Mouse (Mus musculus): ENCODE results near the gene Rph3al. TPM values are rescaled to one million over a fixed set of nuclear protein-coding genes. Genes with fewer than 3 reads are reported as not detected.

Gene Rph3al
- polyA plus RNA-seq, 1 experiment, result 2.8 TPM

DNA sequence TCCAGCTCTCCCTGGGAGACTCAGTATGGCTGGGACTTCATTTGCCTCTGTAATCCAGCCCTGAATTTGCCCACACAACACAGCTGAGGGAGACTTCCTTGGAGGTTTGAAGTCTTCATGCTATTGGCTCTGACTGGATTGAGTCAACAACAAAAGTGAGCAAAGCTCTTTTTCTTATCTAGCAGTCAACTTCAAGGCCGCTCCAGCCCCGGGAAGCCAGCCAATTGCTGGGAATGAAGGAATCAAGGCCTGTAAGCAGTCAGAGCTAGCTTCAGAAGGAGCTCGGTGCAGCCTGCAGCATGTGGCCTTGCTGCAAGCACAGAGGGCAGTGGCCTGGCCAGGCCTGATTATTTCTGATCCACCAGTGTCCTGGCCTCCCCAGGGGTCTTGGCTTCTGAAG is 126.3 kb downstream of the Rph3al start:
- peak; percentile 51 for DNase-seq (ENCODE audit: low spot score)

DNA sequence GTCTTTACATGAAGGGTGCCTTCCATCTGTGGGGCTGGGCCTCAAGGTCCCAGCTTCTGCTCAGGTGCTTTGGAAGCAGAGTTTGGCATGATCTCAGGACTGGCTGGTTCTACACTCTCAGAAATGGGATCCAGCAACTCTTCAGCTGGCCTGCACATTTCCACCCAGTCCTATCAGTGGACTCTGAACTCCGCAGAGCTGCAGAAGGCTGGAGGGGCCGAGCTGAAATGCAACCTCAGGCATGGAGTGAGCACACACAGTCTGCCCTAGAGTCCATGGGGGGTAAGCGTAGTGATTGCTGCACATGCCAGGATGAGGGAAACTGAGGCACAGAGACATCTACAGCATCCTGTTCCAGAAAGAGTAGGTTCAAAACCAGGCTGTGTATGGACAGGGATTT is 127.7 kb downstream of the Rph3al start:
- no peak for DNase-seq (ENCODE audit: low spot score)

DNA sequence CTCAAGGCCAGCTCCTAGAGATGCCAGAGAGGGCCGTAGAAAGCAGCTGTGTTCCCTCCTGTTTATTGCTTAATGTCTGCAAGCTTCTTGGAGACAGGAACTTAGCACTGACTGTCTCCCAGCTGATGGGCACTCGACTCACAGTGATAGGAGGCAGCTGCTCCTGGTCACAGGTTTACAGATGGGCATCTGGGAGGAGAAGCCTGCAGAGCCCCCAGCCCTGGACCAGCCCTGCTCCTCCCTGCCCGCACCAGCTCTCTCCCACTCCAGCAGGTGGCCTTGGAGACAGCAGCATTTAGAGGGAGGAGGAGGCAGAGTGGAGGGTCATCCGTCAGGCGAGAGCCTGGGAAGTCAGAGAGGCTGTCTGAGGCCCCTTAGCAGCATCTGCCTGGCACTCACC is 130.7 kb downstream of the Rph3al start:
- DNase-seq (ENCODE audit: low spot score), result no peak

DNA sequence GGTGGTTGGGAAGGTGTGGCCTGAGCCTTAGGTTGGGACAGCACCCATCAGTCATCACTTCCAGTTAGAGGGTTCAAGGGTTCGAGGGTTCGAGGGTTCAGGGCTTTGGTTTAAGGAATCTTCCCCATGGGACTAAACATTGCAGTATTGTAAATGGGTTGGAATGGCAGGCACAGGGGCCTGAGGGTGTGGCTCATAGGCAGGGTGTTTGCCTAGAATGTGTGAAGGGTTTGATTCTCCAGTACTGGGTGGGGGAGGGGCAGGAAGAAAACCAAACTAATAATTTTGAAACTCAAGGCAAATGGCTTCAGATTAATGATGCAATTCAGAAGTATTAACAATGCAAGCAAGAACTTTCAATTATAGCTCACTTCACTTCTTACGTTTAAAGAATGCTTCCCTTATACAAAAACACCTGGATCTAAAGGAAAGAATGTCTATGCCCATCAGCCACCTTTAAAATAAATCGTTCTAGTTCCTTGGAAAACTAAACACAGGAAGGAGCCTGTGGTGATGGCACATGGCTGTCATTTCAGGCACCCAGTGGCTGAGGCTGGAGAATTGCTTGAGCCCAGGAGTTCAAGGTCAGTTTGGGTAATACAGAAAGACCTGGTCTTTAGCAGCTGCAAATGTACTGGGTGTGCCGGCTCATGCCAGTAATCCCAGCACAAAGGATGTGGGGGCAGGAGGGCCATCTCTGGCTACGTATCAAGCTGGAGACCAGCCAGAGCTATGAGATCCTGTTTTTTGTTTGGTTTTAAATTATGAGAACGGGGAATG is 136.3 kb downstream of the Rph3al start:
- DNase-seq (ENCODE audit: low spot score), result no peak

DNA sequence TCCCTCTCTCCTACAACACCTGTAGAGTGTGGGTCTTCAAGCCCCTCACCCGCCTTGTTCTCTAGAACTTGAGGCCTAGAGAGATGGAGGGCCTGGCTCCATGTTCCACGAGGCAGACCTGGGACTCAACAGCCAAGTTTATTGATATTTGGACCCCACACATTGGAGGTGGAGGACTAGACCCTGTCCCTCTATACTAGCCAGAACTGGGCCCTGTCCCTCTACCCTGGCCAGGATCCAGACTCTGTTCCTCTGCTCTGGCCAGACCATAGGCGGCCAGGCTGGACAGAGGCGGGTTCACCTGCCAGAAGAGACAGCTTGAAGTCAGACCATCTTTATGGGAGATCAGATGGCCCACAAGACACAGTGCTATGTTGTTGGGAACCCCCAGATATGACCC is 136.9 kb downstream of the Rph3al start:
- no peak for DNase-seq (ENCODE audit: low spot score)

DNA sequence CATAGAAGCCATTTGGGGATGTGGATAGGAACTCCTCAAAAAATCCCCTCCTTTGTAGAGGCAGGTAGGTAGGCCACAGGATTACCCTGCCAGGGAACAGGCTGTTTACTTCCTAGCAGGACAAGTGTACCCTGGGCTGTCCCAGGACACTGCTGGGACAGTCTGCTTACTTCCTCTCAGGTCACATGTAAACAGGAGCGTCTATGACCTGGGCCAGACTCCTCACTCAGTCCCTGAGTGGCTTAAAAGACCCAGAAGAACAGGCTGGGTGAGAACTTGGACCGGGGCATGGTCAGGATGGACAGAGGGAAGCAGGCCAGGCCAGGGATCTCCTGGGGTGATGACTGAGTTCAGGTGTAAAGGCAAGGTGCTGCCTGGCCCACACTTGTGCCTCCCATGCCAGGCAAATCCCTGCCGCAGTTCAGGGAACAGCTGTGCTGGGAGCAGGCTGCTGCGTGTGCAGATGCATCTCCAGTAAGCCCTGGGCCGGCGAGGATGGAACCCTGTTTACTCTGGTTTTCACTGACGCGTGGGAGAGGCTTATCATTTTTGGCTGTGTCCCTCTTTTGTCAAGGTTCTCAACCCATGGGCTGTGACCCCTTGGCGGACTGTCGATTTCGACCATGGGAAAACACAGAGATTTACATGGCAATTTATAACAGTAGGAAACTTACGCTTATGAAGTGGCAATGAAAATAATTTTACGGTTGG is 141.5 kb downstream of the Rph3al start:
- DNase-seq (ENCODE audit: low spot score), result no peak

DNA sequence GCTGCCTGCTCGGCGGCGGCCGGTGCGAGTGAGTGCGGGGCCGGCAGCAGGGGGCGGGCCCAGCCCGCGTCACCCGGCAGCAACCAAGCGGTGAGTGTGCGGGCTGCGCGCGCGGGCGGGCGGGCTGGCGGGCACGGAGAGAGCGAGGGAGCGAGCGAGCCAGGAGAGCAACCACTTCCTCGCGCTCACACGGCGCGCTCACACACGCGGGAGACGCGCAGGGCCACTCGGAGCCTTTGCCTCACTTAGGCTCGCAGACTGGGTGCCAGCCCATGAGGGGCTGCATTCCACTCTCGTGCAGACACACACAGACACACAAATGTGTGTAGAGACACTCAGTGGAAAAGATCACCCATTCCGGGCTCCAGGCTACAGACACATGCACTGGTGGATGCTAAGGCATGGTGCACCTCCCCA is 142.2 kb downstream of the Rph3al start, which contains the start of gene Doc2b:
TSS of gene Doc2b (minus strand) at position 21 of the 417 bp plus-strand sequence.
- DNase-seq (ENCODE audit: low spot score), result no peak

DNA sequence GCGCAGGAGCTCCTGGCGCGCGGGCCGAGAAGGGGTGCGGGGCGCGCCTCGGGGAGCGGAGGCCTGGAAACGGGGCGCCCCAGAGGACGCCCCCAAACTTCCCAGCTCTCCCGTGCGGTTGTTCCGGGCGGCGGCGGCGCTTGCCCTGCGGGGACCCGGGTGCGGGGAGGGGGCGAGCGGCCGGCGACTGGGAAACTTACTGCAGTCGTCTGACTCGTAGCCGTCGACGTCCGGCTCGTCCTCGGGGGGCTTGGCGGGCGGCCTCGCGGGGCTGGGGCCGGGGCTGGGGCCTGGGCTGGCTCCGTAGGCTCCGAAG is 142.9 kb downstream of the Rph3al start:
- DNase-seq (ENCODE audit: low spot score), result no peak

DNA sequence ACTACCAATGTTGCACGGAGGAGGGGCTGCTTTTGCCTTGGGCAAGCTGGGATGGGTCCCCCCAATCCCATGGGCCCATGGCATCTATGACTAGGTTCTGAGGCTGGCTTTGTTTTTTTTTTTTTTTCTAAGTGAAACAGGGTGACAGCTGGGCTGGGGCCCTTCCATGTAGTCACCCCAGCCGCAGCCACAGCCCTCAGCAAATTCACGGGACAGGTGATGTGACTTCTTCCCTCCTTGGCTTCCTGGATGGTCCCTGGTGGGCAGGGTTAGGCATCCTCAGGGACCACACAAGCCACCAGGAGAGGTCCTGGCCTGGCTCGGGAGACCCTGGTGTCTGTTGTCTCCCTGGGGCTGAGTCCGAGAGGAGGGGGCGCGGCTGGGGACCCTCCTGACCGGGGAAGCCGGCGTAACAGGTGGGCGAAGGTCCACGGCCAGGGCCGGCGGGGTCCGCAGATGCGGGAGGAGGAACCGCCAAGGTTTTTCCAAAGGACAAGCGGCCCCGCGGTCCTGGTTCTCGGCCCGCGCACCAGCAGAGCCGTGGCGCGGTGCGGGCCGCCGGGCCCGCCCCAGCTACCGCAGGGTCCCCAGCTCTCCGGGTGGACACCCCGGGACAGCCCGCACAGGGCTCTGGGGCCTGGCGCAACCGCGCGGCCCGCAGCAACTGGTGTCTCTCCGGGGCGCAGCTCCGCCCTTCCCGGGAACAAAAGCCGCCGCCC is 143.5 kb downstream of the Rph3al start:
- DNase-seq (ENCODE audit: low spot score), result no peak

DNA sequence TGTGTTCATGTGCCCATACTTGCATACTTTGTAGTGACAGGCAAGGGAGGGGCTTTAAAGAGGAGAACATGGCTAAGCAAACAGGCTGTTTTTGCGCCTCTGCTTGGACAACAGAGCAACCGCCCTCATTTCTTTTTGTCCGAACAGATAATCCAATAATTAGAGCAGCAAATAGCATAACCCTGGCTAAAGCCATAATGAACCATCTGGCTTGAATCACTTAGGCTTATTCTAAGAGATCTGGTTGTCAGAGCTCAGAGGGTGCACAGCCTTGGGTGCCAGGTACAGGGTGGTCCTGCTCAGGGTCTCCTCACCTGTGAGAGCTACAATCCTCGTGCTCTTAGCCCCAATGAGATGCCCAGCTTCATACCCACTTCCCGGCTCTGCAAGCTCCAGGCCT is 144.9 kb downstream of the Rph3al start:
- no peak for DNase-seq (ENCODE audit: low spot score)

DNA sequence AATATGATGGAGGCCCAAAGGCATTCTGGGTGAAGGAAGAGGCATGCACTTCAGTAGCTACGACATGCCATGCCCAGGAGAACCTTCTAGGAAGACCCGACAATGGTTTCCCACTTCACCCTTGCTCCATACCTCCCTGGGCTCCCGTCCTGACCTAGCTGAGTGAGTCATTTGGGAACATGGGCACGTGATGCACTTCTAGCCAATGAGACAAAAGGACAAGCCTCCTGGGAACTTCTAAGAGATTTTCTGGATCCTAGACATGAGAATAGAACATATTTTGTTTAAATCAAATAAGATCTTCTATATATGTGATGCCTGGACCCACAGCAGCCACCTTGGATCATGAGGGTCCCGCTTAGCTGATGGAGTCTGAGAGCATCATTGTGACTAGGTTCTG is 145.7 kb downstream of the Rph3al start:
- no peak for DNase-seq (ENCODE audit: low spot score)

DNA sequence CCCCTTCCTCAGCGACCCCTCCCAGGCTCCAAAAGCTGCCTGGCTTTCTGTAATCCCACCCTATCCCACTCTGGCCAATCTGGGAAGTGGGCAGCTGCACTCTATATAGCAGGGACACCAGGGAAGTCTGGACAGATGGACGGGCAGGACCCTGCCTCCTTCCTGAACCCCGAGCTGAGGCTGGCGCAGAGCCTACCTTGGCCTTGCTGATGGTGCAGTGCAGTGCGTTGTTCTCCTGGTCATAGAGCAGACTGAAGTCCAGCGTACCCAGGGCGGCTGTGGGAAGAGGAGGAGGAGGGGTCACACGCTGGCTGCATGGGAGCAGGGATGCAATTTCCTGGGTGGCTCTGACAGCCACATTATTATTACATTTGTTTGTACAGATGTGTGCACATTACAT is 152.3 kb downstream of the Rph3al start:
- no peak for DNase-seq (ENCODE audit: low spot score)

DNA sequence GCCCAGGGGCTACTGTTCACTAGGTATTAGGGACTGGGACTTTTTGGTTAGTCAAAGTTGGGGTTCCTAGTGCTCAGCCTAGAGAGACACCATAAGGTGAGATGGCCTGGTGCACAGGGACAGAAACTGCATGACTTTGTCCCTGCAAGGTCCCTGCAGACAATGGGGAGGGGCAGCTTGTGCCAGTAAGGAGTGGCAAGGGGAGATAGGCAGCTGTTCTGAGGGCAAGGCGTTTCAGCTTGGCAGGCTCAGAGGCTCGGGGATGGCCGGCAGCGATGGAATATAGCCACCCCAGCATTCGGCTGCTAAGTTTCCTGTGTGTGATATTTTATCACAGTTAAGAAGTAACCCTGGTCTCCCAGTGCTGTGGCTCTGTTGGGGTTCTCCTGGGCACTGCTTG is 154.4 kb downstream of the Rph3al start:
- DNase-seq (ENCODE audit: low spot score), result no peak

DNA sequence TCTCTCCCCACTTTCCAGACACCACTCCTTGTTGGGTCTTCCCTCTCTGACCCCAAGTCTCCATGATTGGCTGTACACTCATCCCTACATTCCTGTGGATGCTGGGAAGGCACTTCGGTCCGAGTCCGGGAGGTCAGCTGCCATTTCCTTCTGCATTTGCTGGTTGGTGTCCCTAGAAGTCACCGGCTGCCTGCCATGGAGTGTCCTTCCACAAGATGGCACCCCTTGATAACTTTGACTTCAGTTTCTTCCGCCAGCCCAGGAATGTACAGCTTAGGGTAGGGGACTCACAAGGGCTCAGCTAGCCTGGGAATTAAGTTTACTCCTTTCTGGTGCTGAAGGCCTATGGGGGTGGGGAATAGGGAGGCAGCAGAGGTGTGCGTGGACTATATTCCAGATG is 156.3 kb downstream of the Rph3al start:
- DNase-seq (ENCODE audit: low spot score), result no peak

Other genes starting within 250 kb of the Rph3al start
- gene Ywhae, start 205.6 kb downstream of the Rph3al start, polyA plus RNA-seq (2012; rRNA removed), result 334 and 359 TPM in 2 replicates
- gene Doc2b, start 142.4 kb downstream of the Rph3al start, polyA plus RNA-seq (2012; rRNA removed), result 0.59 and 0.99 TPM in 2 replicates
- gene 1700016K19Rik, start 61.5 kb upstream of the Rph3al start, polyA plus RNA-seq (2012; rRNA removed), result 0.59 and 0.81 TPM in 2 replicates
- gene Rflnb, start 89.4 kb upstream of the Rph3al start, polyA plus RNA-seq (2012; rRNA removed), result 23.1 and 25.6 TPM in 2 replicates
- gene Vps53, start 241.2 kb upstream of the Rph3al start, polyA plus RNA-seq (2012; rRNA removed), result 35.4 and 37.9 TPM in 2 replicates
- 14.8 and 15.4 TPM in 2 replicates for gene Fam57a, start 241.2 kb upstream of the Rph3al start, polyA plus RNA-seq (2012; rRNA removed)

Measured in urinary bladder, adult 2 months (tissue).